Mouse (Mus musculus): Measurements from ENCODE around the gene Arhgap17.

Arhgap17 gene

GRCm38 (mm10) chr7:123369759-123370481 is at the start of gene Arhgap17, which contains the start of gene Lcmt1:
Gene Arhgap17, minus strand, starts transcription at chr7:123369915.
Gene Lcmt1, plus strand, starts transcription at chr7:123369784.
- DNase-seq (ENCODE audit: low read depth): peak; percentile 97

GRCm38 (mm10) chr7:123417661-123418060 is 47.9 kb upstream of the Arhgap17 start:
- DNase-seq (ENCODE audit: low read depth): no peak

- no peak for DNase-seq (ENCODE audit: low read depth)
Observed at GRCm38 (mm10) chr7:123416803-123417202, 47.1 kb upstream of the Arhgap17 start.

- no peak for DNase-seq (ENCODE audit: low read depth)
Observed at GRCm38 (mm10) chr7:123412143-123412542, 42.4 kb upstream of the Arhgap17 start.

GRCm38 (mm10) chr7:123411109-123411508 is 41.4 kb upstream of the Arhgap17 start:
- DNase-seq (ENCODE audit: low read depth): peak; percentile 56

GRCm38 (mm10) chr7:123410502-123410901 is 40.8 kb upstream of the Arhgap17 start:
- DNase-seq (ENCODE audit: low read depth): no peak

GRCm38 (mm10) chr7:123406988-123407387 is 37.3 kb upstream of the Arhgap17 start:
- no peak for DNase-seq (ENCODE audit: low read depth)

GRCm38 (mm10) chr7:123405619-123406018 is 35.9 kb upstream of the Arhgap17 start:
- DNase-seq (ENCODE audit: low read depth): no peak

- DNase-seq (ENCODE audit: low read depth): no peak
Observed at GRCm38 (mm10) chr7:123404198-123404597, 34.5 kb upstream of the Arhgap17 start.

GRCm38 (mm10) chr7:123401121-123401520 is 31.4 kb upstream of the Arhgap17 start:
- DNase-seq (ENCODE audit: low read depth): no peak

- DNase-seq (ENCODE audit: low read depth): no peak
Observed at GRCm38 (mm10) chr7:123399286-123399685, 29.6 kb upstream of the Arhgap17 start.

- peak; percentile 34 for DNase-seq (ENCODE audit: low read depth)
Observed at GRCm38 (mm10) chr7:123398828-123399227, 29.1 kb upstream of the Arhgap17 start.

- DNase-seq (ENCODE audit: low read depth): no peak
Observed at GRCm38 (mm10) chr7:123397931-123398330, 28.2 kb upstream of the Arhgap17 start.

- no peak for DNase-seq (ENCODE audit: low read depth)
Observed at GRCm38 (mm10) chr7:123397369-123397768, 27.7 kb upstream of the Arhgap17 start.

GRCm38 (mm10) chr7:123396900-123397299 is 27.2 kb upstream of the Arhgap17 start:
- DNase-seq (ENCODE audit: low read depth): no peak

- DNase-seq (ENCODE audit: low read depth): no peak
Observed at GRCm38 (mm10) chr7:123394271-123394670, 24.6 kb upstream of the Arhgap17 start.

GRCm38 (mm10) chr7:123389686-123390280 is 20.1 kb upstream of the Arhgap17 start:
- no peak for DNase-seq (ENCODE audit: low read depth)

GRCm38 (mm10) chr7:123385693-123386407 is 16.1 kb upstream of the Arhgap17 start:
- DNase-seq (ENCODE audit: low read depth): no peak

- DNase-seq (ENCODE audit: low read depth): peak; percentile 94
Observed at GRCm38 (mm10) chr7:123377443-123378400, 8.0 kb upstream of the Arhgap17 start.

- peak; percentile 40 for DNase-seq (ENCODE audit: low read depth)
Observed at GRCm38 (mm10) chr7:123371501-123371900, 1.8 kb upstream of the Arhgap17 start.

- no peak for DNase-seq (ENCODE audit: low read depth)
Observed at GRCm38 (mm10) chr7:123370700-123371099, 985 bp upstream of the Arhgap17 start.

Data from fibroblast of lung, adult 2 months (primary cell).